Mouse (Mus musculus) G1E (cell line): ENCODE results near the gene Hivep3.

ENCODE experiments used
- CTCF ChIP-seq: IDR thresholded peaks from 2 replicates; pipeline ENCODE4 v1.5.1; 2012; ENCODE audit warnings: low read depth, low read length, inconsistent platforms, mixed read lengths
- GATA1 ChIP-seq: IDR thresholded peaks from 2 replicates; pipeline ENCODE4 v1.6.1; 2012; ENCODE audit warnings: borderline replicate concordance, low read length, inconsistent platforms, mixed read lengths
- POLR2AphosphoS5 ChIP-seq: IDR thresholded peaks from 2 replicates; pipeline ENCODE4 v1.6.1; 2012; ENCODE audit warnings: low read depth, low read length, inconsistent platforms; ENCODE audit not compliant: insufficient replicate concordance
- TAL1 ChIP-seq: conservative IDR thresholded peaks from 2 replicates; pipeline ENCODE4 v1.6.1; 2012; ENCODE audit warnings: low read depth, low read length, inconsistent platforms, mixed read lengths

- TF ChIP-seq CTCF, result no peak
- TF ChIP-seq TAL1, result no peak
- TF ChIP-seq GATA1, result no peak
- no peak for TF ChIP-seq POLR2AphosphoS5
Observed at GRCm38 (mm10) chr4:120032320-120032983, 298.9 kb downstream of the Hivep3 start.
